Mouse (Mus musculus): ENCODE results near the gene Zdhhc5.

Zdhhc5 gene

DNA sequence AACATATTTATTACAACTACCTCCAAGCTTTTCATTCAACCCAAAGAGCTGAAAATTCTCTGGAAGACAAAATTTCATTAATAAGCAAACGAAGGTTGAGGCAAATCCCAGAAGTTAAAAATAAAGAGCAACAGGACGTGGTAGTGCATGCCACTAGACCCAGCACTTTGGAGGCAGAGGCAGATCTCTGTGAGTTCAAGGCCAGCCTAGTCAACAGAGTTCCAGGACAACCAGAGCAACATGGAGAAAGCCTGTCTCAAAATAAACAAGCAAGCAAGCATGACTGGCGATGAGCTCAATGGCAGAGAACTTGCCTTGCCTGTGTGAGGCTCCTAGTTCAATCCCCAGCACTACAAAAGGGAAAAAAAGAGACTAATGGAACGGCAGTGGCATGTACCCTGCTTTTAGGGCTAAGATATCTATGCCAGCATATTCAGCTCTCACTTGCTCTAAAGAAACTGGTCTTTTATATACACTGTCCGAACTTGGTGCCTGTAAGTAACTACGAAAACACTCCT lies 67.9 kb downstream of the Zdhhc5 start:
- DNase-seq (ENCODE audit: extremely low spot score), result no peak

DNA sequence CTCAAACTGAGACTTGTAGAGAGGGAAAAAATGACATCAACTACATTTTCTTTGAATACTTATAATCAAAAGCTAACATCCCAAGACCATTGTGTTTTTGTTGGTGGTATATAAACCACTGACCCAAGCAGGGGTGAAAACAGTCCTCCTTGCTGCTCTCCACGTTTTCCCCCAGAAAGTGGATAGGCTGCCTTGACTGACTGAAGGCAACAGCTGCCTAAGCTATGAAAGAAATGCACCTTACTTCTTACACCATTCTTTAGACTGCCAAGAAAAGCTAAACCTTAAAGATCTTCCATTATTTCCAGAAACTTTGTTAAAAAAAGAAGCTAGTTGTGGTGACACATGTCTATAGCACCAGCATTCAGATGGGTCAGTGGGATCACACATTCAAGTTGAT lies 68.8 kb downstream of the Zdhhc5 start:
- no peak for DNase-seq (ENCODE audit: extremely low spot score)

DNA sequence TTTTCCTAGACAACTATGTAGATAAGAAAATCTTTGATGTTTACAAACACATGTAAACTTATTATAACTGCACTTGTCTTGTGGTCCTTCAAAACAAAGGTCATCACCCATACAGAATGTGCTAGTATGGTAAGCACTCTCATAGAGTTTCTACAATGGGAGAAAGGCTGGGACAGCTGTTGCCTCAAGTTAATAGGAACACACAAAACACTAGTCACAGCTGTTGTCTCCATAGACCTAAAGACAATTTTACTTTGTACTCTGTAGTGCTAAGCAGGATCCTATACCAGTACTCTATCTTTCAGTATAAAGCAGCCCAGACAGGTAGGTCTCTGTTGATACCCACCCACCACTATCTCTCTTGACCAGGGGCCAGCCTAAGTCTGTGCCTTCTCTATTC lies 74.1 kb downstream of the Zdhhc5 start:
- no peak for DNase-seq (ENCODE audit: extremely low spot score)

DNA sequence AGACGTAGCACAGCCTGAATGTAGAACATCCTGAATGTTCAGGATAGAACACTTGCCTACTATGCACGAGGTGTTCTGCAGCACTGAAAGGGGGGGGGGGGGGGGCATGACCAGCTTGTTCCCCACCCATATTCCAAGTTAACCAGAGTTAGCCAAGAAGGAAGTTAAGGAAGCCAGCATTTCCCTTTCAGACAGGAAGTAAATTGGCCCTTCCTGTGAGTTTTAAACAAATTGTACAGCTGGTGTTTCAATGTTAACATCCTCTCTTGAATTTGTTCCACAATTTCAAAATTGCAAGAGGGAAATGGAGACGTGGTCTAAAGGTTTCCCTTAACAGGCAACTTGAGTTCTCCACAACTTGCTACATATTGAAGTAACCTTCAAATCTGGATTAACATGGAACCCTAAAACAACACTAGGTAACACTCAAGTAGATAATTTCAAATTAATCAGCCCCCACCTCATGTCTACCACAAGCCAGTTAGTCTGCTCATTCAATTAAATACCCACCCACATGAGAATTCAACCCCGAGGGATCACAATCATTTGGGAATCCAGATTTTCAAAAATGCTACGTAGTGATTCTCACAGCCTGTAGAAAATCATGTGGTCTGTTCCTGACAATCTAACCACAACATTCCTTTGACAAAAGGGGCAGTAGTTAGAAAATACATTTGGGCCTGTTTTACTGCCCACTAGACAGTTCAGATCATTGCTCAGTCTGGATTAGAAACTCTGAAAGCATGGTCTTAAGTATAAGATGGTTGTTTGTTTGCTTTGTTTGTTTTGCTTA lies 76.4 kb downstream of the Zdhhc5 start:
- no peak for DNase-seq (ENCODE audit: extremely low spot score)
